Mouse (Mus musculus) yolk sac, embryonic 10.5 days (tissue): Measurements from ENCODE around the gene Cdh16.
"Not testable (repeated sequence)": the region's sequence is repeated elsewhere in the genome, so short reads cannot be mapped to it uniquely, and the experiment has no call there.

Experiments
- DNase-seq: peaks from one replicate; pipeline ENCODE4 v3.0.0-alpha.2; 2017; ENCODE audit warnings: low spot score

Gene Cdh16

DNA sequence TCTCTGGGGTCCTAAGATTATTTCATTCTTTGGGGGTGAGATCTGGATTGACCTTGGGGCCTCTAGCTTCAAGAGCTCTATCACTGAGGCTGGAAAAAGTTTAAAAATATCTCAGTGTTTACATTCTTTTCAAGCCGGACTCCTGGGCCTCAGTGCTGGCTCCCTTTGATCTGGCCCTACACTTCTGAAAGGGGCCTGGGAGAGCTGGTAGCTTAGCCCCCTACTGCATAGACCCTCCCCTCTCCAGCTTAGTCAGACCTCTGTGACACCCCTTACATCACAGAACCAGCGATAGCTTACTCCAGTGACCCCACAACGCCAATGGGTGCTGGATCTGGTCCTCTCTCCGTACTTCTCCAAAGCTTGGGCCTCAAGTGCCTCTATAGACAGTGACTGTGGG lies 12.6 kb downstream of the Cdh16 start:
- peak; percentile 36 for DNase-seq

DNA sequence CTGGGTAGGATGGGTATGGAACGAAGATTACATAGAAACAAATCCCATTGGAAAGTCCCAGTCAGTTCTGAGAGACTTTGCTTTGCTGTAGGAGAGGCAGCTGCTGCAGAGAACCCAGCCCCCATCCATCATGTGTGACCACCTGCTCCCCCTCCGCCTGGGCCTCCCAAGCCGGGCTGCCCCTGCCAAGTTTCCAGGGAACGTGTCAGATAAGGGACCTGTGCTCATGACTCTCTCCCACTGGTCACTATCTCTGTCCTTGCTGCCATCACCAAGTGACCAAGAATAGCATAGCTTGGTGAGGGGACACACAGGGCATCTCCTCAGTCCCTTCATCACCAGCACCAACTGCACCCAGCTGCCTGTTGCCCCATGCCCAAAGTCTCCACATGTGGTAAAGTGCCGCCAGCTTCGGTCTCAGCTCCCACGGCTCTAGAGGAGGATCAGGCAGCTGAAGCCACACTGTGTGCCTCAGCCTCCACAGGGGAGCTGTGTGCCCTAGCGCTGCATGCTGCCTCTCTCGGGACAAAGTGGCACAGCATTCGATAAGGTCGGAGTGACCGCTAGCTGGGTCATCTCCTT lies 13.9 kb downstream of the Cdh16 start:
- no peak for DNase-seq

DNA sequence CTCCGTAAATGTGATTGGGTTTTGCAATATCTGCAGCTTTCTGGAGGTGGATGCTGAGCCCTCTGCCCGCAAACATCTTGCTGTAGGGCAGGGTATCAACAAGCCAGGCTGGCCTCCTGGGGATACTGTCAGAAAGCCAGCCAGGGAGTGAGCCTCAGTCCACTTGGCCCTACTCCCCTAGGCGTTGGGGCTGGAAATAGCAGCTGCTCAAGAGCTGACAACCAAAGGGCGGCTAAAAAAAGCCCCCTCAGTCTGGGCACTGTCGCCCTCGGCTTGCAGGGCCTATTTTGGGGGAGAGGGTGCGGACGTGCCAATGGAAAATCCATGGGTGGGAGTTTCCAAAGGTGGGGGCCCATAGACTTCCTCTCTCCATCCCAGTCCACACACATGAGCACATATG lies 15.0 kb downstream of the Cdh16 start:
- no peak for DNase-seq

DNA sequence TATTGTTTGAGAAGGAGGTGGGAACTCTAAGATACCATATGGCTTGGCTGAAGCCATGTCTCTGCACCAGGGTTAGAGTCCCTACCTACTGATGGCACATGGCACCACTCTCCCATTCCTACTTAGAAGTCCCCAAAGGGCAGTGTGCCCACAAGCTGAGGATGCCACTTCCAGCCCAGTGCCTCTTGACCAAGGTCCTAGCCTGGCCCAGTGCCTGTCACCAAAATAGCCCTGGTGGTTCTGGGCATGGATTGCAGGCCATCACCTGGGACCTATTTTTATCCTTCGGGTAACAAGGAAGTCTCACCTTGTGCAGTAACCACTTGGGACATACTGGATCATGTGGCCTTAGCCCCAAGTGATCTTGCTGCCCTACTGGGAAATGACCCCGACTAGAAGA lies 16.3 kb downstream of the Cdh16 start:
- no peak for DNase-seq

DNA sequence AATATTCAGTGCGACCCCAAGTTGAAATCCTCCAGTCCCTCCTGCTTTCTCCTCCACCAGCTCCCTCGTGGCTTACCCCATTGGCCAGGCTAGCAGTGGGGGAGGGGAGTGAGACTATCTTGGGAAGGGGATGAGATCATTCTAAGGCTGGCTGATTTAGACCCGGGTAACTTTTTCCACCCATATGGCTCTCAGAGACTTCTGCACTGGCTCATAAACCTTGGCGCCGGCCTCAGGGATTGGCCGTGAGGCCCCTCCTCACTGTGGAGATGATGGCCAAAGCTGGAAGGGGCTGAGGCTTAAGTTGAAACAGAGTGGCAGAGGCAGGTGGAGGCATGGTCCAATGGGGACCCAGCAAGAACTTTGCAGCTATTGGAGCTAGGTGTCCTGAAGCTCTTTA lies 17.9 kb downstream of the Cdh16 start:
- DNase-seq: no peak

DNA sequence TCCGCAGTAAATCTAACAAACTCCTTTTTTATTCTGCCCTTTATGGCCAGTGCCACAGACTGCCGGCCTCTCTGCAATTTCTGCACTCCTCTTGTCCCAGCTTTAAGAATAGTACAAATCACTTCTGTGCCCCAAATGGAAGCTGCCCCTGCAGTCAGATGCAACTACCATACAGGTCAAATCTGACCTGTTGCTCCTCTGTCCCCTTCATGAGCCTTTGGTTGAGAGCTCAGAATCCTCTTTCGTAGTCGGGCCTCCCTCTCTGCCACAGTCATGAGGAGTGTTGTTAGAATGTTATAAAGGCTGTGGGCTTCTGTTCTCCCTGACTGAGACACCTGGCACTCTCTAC lies 21.0 kb downstream of the Cdh16 start:
- no peak for DNase-seq

DNA sequence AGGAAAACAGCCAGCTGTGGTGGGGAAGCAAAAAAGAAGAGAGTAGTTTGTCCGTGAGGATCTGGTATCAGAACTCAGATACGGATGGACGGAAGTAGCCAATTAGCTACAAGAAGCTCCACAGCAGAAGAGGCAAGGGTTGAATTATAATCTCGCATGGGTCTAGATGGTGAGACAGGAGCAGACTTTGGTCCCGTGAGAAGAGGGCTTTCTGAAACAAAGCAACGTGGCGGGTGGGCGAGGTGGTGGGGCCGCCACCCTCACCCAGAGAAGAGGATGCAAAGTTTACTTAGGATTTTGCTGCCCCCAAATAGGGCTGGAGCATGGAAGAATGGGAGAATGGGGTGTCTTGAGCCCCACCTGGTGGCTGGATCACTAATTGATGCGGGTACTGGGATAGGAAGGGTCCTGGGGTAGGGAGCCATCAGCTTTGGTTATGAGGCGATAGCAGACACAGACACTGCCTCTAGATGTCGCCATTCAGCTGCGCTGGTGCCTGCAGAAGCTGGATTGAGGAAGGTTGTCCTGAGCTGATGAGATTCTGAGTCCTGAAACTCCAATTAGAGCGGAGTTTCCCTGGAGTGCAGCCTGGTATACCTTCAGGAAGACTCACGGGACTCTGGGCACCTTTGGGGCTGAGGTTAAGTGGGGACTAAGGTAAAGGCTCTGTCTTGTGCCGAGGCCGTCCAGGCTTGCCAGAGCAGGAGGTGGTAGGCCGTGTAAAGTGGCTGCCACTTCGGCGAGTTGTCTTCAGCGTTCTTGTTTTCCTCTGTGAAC lies 21.5 kb downstream of the Cdh16 start:
- peak; percentile 86 for DNase-seq

DNA sequence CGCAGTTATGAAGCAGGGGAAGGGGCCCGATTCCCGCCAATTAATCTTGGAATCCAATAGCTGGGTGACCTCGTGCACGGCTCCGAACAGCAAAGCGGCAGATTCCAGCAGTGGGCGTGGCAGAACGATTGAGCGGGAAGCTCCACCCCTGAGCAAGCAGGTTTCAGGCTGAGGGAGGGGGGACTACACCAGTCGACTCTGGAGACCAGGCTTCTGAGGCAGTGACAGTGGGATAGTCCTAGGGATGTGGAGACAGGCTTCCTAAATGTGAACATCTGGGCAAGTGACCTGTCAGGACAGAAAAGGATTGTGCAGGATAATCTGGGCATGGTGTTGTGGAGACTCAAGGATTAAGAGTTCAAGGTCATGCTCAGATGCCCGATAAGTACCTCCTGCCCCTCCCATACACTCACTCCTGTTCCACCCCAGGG lies 22.2 kb downstream of the Cdh16 start:
- DNase-seq: peak; percentile 40

DNA sequence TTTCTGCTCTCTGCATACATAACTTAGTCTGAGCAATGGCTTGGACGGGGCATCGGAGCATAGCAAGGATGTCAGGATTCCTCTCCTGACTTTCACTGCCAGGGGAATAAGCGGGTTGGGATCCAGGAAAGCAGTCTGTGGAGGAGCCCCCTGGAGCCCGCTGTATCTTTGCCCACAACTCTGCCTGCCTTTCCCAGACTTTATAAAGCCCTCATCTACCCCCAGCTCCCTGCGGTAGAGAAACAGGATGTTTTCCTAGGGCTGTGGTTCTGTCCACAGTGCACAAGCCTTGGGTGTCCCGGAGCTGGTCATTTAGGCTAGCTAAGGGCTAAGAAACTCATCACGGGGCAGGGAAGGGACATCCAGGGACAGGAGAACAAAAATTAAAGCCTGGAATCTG lies 22.8 kb downstream of the Cdh16 start:
- no peak for DNase-seq

DNA sequence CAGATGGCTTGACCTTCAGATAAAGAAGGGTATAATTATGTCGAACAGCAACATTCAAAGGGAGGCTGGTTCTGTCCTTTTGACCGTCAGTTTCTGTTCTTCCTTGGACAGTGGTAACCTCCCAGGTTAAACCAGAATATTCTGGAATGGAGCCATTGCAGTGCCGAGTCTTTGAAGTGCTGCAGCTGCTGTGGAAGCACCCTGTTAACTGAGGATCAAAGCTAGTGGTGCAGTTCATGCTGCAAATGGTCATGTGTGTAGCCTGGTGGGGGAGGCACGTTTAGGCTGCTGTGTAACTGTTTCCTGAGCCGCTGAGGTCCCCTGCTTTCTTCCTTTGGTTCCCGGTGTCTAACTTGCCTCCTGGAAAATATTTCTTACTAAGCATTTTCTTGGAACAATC lies 25.7 kb downstream of the Cdh16 start:
- DNase-seq: no peak

DNA sequence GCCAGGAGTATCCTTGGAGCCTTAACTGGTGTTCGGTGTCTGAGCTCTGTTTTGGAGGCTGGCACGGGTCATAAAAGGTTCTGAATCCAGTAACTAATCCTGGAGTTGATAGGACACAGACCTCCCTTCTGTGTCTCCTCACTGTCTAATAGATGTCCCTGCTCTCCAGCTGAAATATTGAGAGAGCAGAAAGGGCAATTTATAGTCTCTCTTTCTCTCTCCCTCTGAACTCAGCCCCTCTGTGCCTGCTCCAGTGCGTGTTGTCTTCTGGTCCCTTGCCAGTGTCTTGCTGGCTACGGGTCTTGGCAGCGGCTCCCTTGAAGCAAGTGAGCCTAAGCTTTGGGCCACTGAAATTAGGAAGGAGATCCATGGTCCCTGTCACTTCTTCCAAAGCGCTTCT lies 26.5 kb downstream of the Cdh16 start:
- no peak for DNase-seq

DNA sequence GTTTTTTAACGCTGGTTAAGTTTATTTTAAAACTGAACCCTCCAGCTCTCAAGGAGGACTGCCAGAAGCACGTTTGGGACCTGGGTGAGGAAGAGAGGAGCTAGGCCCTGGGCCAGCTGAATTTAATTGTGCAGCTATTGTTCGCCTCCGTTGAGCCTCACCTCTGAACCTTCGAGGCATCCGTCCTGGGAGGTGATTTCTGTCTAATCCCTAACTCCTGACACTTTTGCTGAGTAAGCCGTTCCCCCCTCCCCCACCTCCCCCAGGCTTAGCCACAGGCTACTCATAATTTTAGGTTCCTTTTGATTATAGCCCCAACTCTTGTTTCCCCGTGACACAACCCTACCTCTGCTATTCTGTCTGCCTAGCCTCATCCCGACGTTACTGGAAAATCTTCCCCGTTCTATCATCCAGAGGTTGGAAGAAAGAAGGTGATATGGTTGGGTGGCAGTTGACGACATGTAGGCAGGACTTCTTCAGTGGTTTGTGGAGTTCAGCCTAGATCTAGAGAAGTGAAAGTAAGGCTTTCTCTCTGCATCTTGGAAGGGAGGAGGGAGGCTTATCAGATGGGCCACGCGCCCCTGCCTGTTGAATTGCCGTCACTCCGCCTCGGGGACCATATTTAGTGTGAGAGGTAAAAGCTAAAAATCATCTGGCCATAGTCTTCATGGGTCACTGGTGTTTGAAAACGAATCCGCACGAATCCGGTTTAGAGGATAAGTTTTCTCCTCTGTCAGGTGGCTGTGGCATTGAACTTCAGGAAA lies 28.2 kb downstream of the Cdh16 start:
- DNase-seq: no peak

DNA sequence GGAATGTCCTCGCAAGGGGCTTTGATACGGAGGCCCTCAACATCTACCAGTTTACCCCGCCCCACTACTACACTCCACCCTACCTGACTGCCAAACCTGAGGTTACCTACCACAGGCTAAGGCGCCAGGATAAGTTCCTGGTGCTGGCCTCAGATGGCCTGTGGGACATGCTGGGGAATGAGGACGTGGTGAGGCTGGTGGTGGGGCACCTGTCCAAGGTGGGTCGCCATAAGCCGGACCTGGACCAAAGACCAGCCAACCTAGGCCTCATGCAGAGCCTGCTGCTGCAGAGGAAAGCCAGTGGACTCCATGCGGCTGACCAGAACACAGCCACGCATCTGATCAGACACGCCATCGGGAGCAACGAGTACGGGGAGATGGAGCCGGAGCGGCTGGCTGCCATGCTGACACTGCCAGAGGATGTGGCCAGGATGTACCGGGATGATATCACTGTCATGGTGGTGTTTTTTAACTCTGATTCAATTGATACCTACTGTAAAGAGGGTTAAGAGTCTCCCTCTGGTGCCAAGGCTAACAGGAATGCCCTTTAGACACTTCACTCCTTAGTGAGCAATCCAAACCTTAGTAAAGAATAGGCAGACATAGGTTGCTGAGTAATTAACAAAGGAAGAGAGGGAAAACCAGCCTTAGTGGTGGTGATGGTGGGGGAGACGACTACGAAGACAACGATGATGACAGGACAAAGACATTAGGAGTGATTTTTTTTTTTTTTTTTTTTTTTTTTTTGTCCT lies 29.4 kb downstream of the Cdh16 start:
- DNase-seq: no peak

DNA sequence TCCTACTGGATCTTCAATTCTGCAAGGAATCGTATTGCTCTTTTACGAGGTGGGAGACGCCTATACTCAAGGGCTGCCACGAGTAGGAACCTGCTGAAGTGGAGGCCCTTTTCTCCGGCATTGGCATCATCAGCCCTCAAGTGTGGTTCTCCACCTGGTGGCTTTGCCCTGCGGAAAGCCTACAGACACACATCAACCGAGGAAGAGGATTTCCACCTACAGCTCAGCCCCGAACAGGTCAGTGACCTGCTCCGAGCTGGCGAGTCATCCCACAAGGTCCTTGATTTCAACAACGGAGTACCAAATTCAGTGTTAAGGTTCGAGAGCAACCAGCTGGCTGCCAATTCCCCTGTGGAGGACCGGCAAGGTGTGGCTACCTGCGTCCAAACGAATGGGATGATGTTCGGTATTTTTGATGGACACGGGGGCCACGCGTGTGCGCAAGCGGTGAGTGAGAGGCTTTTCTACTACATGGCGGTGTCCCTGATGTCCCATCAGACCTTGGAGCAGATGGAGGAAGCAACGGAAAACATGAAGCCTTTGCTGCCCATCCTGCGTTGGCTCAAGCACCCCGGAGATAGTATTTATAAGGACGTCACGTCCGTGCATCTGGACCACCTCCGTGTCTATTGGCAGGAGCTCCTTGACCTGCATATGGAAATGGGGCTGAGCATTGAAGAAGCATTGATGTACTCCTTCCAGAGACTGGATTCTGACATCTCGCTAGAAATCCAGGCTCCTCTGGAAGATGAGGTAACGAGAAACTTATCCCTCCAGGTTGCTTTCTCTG lies 30.5 kb downstream of the Cdh16 start:
- DNase-seq: no peak

DNA sequence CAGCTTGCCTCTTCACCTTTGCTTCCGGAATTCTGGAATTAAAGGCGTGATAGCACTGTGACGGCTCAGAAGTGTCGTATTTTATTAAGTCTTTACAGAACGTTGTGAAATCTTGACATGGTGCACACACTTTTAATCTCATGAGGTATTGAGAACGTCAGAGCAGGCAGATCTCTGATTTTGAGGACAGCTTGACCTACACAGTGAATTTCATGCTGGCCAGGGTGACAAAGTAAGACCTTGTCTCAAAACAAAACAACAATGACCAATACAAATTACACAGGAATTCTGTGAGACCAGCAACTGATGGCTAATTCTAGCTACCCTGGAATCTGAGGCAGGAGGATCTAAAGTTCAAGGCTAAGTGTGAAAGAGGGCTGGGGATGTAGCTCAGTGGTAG lies 31.6 kb downstream of the Cdh16 start:
- no peak for DNase-seq

DNA sequence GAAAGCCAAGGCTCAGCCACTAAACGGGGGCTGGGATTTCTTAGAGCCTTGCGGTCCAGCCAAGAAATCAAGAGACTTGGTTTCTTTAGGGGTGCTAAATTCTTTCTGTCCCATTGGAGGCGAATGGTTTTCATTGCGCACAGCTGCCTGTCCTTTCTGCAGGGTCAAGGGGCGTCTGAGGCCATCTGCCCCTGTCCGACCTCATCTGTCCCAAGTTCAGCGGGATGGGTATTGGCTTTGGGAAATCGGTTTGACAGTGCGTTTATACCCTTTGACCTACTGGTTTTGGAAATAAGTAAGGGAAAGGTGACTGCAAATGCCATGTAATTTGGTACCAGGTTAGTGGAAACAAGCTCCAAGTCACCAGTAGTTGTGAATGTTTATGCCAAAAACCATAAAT lies 32.3 kb downstream of the Cdh16 start:
- no peak for DNase-seq

DNA sequence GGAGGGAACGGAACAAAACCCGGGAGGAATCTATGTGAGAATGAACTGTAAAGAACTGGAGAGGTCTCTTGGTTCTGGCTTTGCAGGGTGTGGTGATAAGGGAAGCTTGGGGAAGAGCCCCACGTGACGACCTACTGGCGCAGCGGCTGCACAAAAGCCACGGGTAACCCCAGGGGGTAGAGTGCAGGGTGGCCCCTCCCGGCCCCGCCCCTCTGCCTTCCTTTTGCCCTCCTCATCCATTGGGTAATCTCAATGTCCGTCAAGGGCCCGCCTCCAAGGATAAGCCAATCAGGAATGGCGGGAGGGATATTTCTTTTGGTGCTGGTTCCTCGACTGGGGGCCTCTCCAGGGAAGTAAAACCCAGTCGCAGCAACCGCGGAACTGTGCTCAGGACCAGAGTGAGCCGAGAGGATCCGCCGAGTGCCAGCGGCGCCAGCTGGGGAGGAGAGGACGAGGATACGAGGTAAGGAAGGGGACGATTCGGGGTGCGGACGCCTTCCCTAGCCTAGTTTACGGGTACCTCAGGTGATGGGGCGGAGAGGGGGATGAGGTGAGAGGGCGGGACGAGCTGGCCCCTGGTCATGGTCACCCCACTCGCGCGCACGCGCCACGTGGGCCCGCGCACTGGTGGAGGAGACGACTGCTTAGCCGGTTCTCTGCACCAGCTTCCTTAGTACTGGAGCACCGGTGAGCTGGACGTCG lies 32.9 kb downstream of the Cdh16 start, which contains the start of gene Pdp2:
Gene Pdp2 (plus strand): TSS at position 319 of the 702 bp plus-strand sequence.
- peak; percentile 97 for DNase-seq

DNA sequence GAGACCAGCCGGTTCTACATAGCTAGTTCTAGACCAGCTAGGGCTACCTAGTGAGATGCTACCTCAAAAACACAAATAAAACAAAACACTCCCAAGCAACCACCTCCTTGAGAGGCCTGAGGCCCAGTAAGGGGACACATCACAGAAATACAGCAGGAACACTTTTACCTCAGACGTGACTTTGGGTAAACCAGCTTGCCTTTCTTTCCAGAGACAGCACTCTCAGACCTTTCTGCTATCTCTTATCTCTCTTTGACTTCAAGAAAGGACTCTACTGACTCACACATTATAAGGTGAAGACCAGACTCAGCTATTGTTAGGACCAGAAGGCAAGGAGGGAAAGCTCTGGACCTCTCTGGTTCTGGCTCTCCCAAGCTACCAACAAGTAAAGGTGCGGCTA lies 33.9 kb downstream of the Cdh16 start:
- DNase-seq: no peak

DNA sequence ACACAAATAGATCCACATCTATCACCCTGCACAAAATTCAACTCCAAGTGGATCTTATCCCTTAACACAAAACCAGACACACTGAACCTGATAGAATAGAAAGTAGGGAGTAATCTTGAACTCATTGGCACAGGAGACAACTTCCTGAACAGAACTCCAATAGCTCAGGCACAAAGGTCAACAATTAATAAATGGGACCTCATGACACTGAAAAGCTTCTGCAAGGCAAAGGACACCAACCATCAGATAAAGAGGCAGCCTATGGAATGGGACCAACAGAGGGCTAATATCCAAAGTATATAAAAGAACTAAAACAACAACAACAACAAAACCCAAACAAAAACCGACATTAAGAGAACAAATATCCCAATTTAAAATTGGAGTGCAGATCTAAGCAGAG lies 39.7 kb downstream of the Cdh16 start:
- no peak for DNase-seq

DNA sequence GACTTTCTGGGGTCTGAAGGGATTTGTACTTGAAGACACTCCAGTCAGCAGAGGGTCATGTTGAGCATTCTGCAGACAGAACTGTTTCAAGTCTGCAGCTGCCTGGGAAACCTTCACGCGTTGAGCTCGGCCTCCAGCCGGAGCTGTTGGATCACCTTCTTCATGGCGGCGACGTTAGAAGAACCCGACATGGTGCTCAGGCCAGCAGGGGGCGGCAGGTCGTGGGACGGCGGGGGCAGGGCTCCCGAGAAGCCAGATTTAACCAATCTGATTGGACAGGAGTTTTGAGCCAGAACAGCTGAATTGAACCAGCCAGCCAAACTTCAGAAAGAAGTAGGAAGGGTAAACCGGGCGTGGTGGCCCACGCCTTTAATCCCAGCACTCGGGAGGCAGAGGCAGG lies 46.6 kb downstream of the Cdh16 start:
- DNase-seq: not testable (repeated sequence)

DNA sequence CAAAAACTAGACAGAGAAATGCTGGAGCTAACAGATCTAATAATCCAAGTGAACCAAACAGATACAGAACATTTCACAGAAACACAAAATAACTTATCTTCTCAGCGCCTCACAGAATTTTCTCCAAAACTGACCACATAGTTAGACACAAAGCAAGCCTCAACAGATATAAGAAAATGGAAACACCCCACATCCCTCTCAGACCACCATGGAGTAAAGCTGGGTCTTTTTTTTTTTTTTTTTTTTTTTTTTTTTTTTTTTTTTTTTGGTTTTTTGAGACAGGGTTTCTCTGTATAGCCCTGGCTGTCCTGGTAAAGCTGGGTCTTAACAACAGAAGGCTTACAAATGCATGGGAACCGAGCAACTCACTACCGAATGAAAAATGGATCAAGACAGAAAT lies 47.4 kb downstream of the Cdh16 start:
- no peak for DNase-seq
